Mouse (Mus musculus) olfactory bulb, adult 2 months (tissue): ENCODE measurements around the gene Ica1.

Source experiments
- CTCF ChIP-seq: fragments of 200-500 bp; IDR thresholded peaks from 2 replicates; pipeline ENCODE4 v1.5.1; 2012; ENCODE audit warnings: low read depth, mild to moderate bottlenecking, low read length, moderate library complexity; ENCODE audit not compliant: insufficient read depth
- POLR2A ChIP-seq: fragments of 200-500 bp; IDR thresholded peaks from 2 replicates; pipeline ENCODE4 v1.6.1; 2012; ENCODE audit warnings: mild to moderate bottlenecking, low read depth, low read length, moderate library complexity; ENCODE audit not compliant: insufficient read depth

GRCm38 (mm10) chr6:8730433-8730832 is 47.9 kb downstream of the Ica1 start:
- TF ChIP-seq CTCF (no peak), POLR2A (no peak)
